Mouse (Mus musculus) Patski (cell line): ENCODE data around the gene Smim20. TPM values are rescaled to one million over a fixed set of nuclear protein-coding genes. Genes with fewer than 3 reads are reported as not detected.

Experiments used
- ATAC-seq: fragments of 100-300 bp; one replicate; pipeline ENCODE4 v1.8.0; 2021
- CTCF ChIA-PET: fragments of 350-600 bp; sonication (Branson Sonifier 250); formaldehyde crosslinking; loops from one replicate; lab custom pipeline; 2022; ENCODE audit warnings: inconsistent platforms; lab: Charles Lee
- POLR2A ChIA-PET: fragments of 350-600 bp; sonication (Branson Sonifier 250); formaldehyde crosslinking; loops from one replicate; lab custom pipeline; 2022; ENCODE audit warnings: antibody characterized with exemption, inconsistent platforms; lab: Charles Lee
- DNase-seq: peaks from one replicate; pipeline ENCODE4 v3.0.0-alpha.2; 2011; ENCODE audit warnings: low read depth, low spot score
- H3K27me3 ChIP-seq: fragments of 371-371 bp; one replicate; pipeline ENCODE4 v1.5.1; 2021
- CTCF ChIP-seq: fragments of 100-300 bp; IDR thresholded peaks from one replicate; pipeline ENCODE4 v1.5.1; 2021
- in situ Hi-C: fragments of 300-500 bp; cut with MboI; formaldehyde crosslinking; loops from 3 replicates; pipeline ENCODE4 v1.11.1; 2018; ENCODE audit warnings: low pct_unique_long_range_greater_than_20kb, mixed read lengths
- polyA plus RNA-seq: library from polyadenylated mRNA; unstranded; gene quantifications from one replicate; pipeline ENCODE4 v1.2.3, GENCODE M21; 2021

Gene Smim20
- polyA plus RNA-seq, 1 experiment from 2014 or later, result 91.7 TPM

DNA sequence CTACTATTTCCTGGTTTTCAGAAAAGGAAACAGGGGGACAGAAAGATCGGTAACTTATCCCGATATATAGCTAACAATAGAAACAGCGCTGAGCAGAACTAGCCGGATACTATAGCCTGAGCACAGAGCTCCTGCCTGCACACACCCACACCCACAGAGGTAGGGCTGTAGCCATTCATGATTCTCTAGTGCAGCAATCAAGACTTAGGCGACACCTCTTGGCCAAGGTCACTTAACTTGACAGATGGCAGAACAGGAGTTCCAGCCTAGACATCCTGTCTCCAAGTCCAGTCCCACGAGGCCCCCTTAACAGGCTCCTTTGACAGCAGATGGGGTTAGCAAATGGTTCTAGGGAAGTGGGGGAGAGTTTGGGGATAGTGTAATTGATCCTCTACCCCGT is 56.2 kb downstream of the Smim20 start:
- H3K27me3 ChIP-seq, result no peaks in the 10 kb centered on the region

DNA sequence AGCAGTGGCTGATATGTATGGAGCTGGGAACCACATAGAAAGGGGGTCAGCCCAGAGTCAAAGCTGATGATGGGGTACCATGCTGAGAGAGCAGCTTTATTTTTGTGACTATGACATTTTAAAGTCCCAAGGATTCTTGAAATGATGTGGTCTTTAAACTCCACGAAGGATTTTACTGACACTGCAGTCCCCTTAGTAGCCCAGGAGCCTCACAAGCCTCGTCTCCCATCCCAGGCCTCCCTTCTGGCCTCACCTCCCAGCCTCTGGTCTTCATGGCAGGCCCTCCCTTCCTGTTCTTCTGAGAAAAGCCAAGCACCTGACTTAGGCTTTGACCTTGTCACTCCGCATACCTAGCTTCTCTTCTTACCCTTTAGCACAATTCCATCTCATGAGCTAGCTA is 57.4 kb downstream of the Smim20 start:
- no peak for DNase-seq
- H3K27me3 ChIP-seq, result no peaks in the 10 kb centered on the region
- ChIA-PET POLR2A (interaction anchor here (0.6 to 1.0 kb wide), 2 partner anchors 17 to 270 kb away, joined by 4 to 7 read pairs; no protein-coding TSS in a partner anchor), CTCF (interaction anchor here (0.8 to 2.6 kb wide), 2 partner anchors 10 to 336 kb away, joined by 3 to 11 read pairs; no protein-coding TSS in a partner anchor)
- ATAC-seq, result no peak
- in situ Hi-C loops, result loop anchor here (10.0 kb wide), 2 partner anchors 351 to 791 kb away; no protein-coding TSS in a partner anchor
- no peak for TF ChIP-seq CTCF

More for the DNA sequence above, 56.2 kb downstream of the Smim20 start:
- ChIA-PET POLR2A (no interaction called here), CTCF (no interaction called here)
- in situ Hi-C loops, result loop anchor here (10.0 kb wide), 2 partner anchors 352 to 792 kb away; no protein-coding TSS in a partner anchor
- no peak for TF ChIP-seq CTCF
- no peak for ATAC-seq
- no peak for DNase-seq

- TF ChIP-seq CTCF, result no peak
- in situ Hi-C loops, result loop anchor here (10.0 kb wide), 2 partner anchors 350 to 790 kb away; no protein-coding TSS in a partner anchor
- CTCF ChIA-PET, result interaction anchor here (0.8 to 2.6 kb wide), 4 partner anchors 9 to 335 kb away, joined by 3 to 11 read pairs (median 4); no protein-coding TSS in a partner anchor
- POLR2A ChIA-PET, result interaction anchor here (1.0 kb wide), 1 partner anchor 270 kb away, joined by 4 read pairs; no protein-coding TSS in a partner anchor
- DNase-seq, result no peak
- no peaks in the 10 kb centered on the region for H3K27me3 ChIP-seq
- ATAC-seq, result no peak
Measured at GRCm38 (mm10) chr5:53324791-53325190, 57.9 kb downstream of the Smim20 start.

GRCm38 (mm10) chr5:53326023-53326422 is 59.1 kb downstream of the Smim20 start:
- ATAC-seq (peak; percentile 69), DNase-seq (peak; percentile 15)
- ChIA-PET POLR2A (no interaction called here), CTCF (interaction anchor here (0.7 to 2.6 kb wide), 13 partner anchors 8 to 356 kb away, joined by 3 to 11 read pairs (median 4); no protein-coding TSS in a partner anchor)
- peak; percentile 98 for TF ChIP-seq CTCF
- in situ Hi-C loops, result loop anchor here (10.0 kb wide), 2 partner anchors 349 to 789 kb away; no protein-coding TSS in a partner anchor
- H3K27me3 ChIP-seq, result no peaks in the 10 kb centered on the region

DNA sequence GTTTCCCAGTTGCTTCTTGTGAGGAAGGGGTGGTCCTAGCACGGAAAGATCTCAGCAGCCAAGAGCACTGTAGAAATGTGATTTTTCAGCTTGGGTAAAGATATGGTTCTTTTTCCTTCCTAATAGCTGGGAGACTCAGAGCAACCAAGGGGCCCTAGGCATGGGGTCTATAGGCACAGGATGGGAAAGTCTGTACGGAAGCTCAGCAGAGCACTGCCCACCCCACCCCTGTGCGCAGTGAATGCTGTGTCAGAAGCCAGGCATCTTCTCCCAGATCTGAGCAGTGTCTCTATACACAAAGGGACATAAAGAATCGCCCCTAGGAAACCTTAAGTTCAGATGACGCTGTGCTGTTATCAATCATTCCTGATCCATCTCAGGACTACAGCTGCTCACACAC is 59.6 kb downstream of the Smim20 start:
- no peak for TF ChIP-seq CTCF
- POLR2A ChIA-PET, result no interaction called here
- DNase-seq, result no peak
- ATAC-seq, result no peak
- CTCF ChIA-PET, result interaction anchor here (0.7 to 2.1 kb wide), 11 partner anchors 10 to 356 kb away, joined by 3 to 6 read pairs (median 4); no protein-coding TSS in a partner anchor
- in situ Hi-C loops, result loop anchor here (10.0 kb wide), 2 partner anchors 348 to 788 kb away; no protein-coding TSS in a partner anchor
- no peaks in the 10 kb centered on the region for H3K27me3 ChIP-seq

Other genes starting within 250 kb of the Smim20 start
- 1.9 TPM for gene Slc34a2, start 229.0 kb upstream of the Smim20 start, polyA plus RNA-seq
- gene Sel1l3, start 53.2 kb upstream of the Smim20 start, polyA plus RNA-seq, result 8.1 TPM
- gene Rbpj, start 199.1 kb downstream of the Smim20 start, polyA plus RNA-seq, result 64.2 TPM